Mouse (Mus musculus) mesoderm, embryonic 11.5 days (tissue): ENCODE results near the gene Ccdc149.

Experiments
- DNase-seq: peaks from one replicate; pipeline ENCODE4 v3.0.0-alpha.2; 2012; ENCODE audit warnings: low read depth, low spot score

Gene Ccdc149

DNA sequence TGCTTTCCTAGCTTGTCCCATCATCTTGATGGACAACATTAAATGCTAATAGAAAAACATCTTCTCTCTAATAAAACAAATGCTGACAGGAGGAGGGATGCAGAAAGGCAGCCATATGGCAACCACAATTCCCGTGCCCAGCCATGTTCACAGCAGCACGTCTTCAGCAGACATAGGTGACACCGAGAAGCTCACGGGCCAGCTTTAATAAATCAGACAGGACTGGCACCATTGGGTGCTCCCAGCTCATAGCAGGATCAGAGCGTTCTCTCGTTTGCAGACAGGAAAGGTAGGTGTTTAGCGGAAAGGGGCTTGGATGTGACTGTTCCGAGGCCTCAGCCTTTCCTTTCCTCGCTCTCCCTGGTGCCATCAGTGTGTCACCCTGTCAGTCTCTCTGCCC lies 95.5 kb downstream of the Ccdc149 start:
- no peak for DNase-seq

DNA sequence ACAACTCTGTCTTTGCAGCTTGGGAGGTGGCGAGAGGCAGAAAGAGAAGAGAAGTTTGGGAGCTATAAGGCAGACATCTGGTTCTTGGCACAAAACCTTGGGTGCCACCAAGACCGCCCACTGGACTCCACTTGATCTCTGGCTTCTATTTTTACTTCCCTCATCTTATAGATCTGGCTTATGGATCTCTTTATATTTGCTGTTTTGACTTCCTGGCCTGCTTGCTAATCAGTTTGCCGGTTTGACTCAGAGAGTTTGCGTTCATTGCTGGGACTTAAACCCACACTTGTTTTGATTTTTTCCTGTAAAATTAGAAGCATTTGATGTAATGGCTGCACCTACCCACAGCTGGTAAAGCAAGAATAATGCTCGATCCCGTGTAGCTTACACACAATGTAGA lies 100.4 kb downstream of the Ccdc149 start:
- no peak for DNase-seq

DNA sequence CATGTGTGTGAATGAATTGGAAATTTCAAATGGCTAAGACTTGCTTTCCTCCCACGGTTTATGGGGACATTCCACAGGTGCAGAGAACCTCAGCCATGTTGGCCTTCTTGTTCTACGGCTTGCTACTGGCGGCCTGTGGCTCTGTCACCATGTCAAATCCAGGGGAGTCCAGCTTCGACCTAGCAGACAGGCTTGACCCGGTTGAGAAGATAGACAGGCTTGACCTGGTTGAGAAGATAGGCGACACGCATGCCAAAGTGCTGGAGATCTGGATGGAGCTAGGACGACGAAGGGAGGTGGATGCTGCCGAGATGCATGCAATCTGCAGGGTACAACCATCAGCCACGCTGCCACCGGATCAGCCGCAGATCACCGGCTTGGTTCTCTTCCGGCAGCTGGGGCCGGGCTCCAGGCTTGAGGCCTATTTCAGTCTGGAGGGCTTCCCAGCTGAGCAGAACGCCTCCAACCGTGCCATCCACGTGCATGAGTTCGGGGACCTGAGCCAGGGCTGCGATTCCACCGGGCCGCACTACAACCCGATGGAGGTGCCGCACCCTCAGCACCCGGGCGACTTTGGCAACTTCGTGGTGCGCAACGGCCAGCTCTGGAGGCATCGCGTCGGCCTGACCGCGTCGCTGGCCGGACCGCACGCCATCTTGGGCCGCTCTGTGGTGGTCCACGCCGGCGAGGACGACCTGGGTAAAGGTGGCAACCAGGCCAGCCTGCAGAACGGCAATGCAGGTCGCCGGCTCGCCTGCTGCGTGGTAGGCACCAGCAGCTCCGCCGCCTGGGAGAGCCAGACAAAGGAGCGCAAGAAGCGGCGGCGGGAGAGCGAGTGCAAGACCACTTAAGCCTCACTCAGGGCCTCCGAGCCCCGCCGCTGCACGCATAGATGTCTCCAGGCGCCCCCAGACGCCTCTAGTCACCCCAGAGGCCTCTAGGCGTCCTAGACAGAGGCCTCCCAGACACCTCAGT lies 103.2 kb downstream of the Ccdc149 start:
- no peak for DNase-seq

DNA sequence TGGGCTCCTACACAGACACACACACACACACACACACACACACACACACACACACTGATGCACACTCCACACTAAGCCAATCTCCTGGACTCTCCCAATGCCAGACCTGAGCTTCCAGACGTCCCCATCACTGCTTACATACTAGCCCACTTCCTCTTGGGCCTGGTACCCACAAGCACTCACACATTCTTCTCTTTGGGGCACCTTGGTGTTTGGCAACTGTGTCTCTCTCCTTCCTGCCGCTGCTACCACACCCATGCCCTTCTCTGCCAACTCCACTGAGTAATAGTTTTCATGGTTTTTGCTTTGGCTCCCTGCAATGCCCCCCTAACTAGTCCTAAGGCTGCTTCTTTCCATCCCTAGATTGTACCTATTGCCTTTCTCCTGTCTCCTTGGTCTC lies 104.7 kb downstream of the Ccdc149 start:
- no peak for DNase-seq

DNA sequence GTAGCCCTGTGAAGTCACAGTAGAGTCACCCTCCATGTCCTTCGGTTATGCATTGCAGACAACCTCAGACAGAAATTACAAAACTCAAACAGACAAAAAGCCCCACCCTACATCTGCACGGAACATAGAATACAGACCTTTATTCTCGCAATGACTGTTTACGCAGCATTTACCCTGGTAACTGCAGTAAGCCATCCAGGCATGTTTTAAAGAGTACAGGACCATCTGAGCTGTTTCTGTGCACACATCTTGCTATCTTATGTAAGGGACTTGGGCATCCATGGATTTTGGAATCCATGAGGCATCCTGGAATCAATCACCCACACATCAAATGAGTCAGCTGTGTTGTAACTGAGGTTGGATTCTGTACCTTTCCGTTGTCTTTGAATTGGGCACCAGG lies 105.4 kb downstream of the Ccdc149 start:
- no peak for DNase-seq

DNA sequence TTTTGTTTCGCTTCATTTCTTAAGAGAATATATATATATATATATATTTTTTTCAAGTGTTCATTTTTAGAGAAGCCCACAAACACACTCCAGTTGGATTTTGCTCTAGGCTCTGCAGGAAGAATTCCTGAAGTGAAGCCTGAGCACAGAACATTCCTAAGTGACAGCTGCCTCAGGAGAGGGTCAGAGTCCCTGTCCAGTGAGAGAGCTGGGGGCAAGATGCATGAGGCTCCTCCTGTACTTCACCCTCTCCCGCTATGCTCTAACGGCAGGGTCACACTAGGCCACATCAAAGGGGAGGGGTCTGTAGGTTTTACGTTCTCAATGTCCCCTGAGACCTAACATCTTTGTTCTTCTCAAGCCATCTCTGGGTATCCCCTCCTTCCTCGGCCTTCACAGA lies 106.8 kb downstream of the Ccdc149 start:
- peak; percentile 30 for DNase-seq

DNA sequence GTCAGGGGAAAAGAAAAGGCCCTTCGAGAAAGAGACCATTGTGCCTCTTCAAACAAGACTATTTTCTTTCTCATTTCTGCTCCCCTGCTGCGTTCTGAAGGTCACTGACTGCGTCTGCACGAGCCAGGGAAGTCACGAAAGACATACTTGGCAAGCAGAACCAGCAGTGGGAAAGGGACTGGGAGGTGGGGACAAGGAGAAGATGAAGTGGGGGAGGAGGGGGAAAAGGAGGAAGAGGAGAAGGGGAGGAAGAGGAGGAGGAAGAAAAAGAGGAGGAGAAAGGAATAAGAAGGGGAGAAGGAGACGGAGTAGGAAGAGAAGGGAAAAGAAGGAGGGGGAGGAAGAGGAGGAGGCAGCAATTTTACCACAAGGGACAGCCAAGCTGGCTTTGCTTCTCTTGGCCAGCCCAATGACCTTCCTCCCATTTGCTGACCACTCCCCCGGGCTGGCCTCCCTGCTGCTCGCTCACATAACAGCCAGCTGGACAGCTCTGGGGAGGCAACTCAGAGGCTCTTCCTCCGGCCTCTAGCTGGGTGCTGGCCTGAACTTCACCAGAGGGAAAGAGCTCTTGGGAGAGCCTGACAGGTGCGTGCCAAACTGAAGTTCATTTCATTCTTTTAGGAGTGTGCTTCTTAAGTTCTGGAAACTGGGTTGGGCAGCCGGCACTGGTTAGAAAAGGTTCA lies 107.7 kb downstream of the Ccdc149 start, which contains the start of gene Sod3:
Gene Sod3, plus strand, starts transcription at position 324 of the 683 bp plus-strand sequence.
- no peak for DNase-seq

DNA sequence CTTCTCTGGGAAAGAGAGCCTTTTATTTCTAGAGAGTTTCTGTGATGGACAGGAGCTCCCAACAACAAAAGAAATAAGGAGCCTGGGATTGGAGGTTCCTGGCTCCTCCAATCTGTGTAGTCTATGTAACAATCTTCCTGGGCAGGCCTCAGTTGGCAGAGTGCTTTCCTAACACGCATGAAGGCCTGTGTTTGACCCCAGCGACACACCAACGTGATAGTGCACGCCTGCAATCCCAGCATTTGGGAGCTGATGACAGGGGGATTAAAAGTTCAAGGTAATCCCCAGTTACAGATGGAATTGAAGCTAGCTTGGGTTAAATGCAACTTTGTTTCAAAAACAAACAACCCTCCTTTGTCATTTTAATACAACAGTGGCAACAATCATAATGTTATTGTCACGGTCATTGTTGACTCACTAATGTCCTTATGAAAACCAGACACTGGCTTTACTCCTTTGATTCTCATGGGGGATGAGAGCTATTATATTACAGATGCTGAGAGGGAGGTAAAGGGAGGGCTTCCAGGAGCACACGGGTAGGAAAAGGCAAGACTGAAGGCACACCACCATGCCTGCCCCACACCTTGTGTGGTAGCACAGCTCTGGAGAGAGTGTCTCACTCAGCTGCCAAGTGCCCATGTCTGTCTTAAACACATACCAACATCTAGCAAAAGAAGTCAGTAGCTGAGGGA lies 108.4 kb downstream of the Ccdc149 start:
- no peak for DNase-seq

DNA sequence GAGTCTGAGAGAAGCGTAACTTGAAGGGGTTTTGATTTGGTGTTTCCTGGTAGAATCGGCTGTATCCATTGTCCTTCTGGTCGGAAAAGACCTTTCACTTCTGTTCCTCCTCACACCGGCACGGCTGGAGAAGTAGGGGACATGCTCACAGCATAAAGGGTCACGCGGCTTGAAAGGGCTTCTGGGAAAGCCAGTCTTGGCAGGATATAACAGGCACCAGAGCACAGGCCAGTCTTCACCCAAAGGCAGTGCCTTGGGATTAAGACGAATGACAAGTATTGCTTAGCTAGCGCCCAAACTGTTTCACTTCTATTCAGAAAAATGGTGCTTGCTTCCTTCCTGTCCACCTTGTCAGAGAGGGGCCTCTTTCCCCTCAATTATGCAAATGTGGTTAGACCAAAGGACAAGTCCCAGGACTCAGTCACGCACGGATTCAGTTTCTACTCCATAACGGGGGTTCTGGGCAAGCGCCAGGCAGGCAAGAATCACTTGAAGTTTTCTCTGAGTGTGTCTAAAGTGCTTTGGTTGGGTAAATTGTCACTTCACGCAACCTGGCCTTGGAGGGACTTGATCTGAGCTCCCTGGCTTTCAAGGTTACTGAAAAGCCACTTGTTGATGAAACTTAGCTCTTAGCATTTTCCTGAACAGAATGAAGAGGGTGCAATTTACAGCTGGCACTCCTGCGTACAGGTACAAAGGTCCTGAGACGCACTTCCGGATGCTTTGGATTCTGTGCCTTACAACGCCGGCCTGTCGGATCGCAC lies 110.9 kb downstream of the Ccdc149 start:
- DNase-seq = no peak

DNA sequence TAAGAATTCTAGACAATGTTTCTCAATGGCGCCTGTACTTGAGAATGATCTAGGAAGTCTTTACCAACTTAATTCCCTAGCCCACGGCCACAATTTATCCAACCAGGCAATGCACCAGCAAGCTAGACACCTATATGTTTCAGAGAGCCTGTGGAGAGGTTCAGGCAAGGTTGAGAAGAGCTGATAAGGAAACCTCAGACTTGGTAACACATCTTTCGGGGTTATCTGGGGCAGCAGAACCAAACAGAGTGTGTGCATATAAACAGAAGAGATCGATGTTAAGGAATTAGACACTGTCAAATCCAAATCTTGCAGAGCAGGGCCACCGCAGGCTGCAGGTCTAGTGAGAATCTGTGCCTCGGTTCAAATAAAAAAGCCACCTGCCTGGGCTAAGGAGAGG lies 113.2 kb downstream of the Ccdc149 start:
- DNase-seq = no peak

DNA sequence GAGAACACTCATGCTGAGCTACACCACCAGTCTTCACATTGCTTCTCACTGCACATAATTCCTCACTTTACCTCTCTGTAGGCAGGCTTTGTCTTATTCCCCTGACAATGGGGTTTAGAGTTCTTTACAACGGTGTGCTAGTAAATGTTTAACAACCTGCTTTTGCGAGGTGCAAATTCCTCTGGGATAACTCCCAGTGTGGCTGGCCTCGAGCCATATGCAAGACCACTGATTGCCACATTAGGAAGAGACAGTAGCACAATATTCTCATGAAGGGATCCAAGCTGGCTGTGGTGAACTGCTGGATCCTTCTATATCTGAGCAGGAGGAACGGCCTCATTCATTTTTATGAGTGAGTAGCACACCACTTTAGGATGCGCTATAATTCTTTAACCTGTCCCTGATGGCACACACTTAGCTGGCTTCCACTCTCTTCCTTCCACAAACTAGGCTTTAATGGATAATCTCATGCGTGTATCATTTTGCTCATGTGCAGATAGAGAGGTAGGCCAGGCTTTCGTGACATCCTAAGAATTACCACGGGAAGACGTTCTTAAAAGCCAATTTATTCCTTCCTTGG lies 114.1 kb downstream of the Ccdc149 start:
- DNase-seq = no peak

DNA sequence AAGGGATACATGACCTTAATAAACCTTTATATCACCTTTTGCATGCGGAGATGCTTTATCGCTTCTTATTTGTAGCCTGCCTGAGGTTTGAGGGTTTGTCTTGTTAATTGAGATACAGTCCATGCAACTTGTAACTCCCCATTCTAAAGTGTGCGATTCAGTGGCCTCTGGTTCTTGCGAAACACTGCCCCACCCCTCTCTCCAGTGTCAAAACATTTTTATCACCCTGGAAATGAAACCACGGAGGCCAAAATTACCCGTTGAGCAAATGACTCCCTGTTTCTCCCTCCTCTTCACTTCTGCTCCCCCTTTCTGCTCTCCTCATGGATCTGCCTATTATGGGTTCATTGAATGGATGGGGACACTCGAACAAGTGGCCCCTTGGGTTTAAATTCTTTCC lies 115.7 kb downstream of the Ccdc149 start:
- no peak for DNase-seq

DNA sequence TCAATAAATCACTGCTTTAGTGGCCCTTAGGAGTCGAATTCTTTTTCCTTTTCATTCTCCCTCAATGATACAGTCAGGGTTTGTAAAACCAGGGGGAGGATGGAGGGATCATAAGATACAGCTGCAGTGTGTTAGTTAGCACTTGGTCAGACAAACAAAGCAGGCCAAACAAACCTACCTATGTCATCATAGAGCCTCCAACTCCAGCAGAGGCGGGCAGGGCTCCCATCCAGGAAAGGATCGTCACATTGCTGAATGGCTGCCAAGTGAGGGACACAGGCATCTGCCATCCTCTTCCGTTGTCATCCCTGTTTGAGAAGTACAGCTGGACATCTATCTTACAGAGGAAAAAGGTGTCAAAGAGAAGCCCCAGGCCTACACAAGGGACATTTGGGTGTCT lies 116.9 kb downstream of the Ccdc149 start:
- no peak for DNase-seq

DNA sequence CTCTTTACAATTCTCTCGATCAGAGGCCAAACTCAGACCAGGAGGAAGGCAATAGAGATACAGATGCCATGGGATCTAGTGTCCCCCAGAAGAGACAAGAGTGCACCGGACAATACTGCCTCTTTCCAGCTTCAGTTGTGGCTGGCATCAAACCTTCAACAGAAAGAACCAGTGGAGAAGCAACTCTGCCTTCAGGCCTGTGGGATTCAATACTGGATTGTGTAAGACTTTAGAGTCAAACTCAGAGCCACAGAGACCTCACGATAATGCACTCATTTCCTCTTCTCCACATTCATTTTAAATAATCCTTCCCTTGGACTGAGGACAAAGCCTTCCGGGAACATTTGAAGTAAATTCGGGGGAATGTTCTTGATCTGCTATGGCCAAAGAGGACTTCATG lies 118.6 kb downstream of the Ccdc149 start:
- no peak for DNase-seq

DNA sequence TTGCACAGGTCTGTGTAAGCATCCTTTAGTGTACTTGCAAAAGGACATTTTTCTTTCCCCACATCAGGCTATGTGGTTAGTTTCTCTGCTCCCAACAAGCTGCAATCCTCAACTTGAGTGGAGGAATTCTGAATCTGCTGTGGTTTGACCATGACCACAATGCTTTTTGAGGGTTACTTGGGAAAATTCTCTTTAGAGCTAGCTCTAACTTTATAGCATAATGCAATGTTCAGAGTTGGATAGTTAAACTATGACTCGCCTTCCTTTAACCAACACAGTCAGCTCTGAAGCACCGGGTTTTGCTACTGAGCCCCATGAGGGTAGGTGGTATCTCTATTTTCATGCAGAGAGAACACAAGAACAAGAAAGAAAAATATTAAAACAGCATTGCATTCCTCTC lies 119.8 kb downstream of the Ccdc149 start:
- DNase-seq = no peak

DNA sequence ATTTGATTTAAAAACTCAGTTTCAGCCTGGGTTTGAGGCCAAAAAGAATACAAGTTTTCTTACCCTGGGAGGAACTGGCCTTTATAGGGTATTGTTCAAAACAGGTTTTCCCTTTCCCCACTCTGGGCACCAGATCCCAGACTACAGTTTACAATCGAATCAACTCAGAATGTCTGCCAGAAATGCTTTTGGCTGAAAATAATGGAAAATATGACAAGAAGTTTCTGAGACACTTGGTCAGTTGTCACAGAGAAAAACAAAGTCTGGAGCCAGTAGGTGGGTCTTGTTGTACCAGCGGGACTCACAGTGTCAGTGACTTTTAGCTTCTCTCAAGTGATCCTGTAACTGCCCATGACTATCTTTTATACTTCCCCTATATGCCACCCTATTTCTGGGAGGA lies 120.9 kb downstream of the Ccdc149 start:
- DNase-seq = no peak

DNA sequence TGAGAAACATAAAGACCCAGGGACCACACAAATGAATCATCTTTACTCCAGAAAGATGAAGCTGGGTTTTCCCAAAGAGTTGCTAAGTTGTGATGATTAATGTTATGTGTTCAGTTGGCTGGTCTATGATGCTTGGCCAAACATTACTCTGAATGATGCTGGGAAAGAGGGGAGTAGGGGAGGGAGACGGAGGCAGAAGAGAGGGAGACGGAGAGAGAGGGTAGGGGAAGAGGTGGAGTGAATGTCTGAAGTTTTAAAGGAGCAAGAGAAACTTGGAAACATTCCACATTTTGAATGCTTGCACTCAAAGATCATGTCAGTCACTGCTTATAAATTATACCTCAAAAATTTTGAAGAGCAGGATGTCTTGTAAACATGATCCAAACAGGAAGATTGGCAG lies 124.4 kb downstream of the Ccdc149 start:
- DNase-seq = no peak

DNA sequence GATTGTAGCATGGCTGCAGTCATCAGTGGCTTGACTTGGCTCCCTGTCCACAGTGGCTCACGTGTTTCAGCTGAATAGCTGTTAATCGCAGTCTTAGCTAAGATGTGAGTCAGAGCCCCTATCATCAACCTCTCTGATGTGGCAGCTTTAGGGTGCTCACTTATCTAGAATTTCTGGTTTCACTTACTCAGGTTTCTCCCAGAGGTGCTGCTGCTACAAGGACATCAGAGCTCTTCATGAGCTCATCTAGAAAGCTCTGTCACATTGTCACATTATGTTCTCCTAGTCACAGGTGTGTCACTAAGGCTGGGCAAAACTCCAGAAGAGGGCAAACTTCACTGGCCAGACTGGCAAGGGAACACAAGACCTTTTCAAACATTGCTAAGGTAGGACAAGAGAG lies 132.2 kb downstream of the Ccdc149 start:
- DNase-seq = no peak

DNA sequence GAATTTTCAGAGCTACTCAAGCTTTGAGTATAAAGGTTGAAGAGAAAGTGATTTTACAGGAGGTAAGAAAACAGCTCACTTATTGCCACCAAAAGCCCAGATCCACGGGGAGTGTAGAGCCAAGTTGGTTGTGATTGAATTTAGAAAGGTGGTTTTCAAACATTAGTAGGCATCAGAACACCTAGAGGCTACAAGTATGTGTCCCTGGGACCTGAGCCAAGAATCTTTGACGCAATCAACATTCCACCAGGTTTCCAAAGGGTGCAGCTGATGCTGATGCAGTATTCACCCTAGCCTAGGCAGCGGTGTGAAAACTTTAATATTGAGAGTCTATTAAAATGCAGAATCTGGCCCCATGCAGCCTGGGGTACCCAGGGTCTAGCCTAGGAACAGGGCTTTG lies 135.7 kb downstream of the Ccdc149 start:
- DNase-seq = no peak

DNA sequence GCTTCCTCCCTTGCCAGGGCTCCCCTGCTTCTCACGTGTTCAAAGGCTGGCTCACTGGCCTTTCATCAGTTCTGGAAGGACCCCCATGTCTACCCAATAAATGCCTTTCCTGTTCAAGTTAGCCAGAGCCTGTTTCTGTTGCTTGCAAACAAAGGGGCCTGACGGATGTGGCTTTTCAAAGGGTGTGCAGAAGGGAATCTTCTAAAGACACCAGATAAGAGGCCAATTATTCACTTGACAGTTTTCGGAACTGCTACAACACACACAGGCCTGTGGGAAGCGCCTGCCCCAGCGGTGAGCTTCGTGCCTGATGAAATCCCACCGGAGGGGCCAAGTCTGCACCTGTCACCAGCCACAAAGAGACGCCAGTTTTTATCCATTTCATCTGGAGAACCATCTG lies 139.2 kb downstream of the Ccdc149 start:
- DNase-seq = no peak
